Mouse (Mus musculus) adrenal gland, adult 8-10 months (tissue): ENCODE data around the gene Bbx. TPM values are rescaled to one million over a fixed set of nuclear protein-coding genes. Genes with fewer than 3 reads are reported as not detected.
A peak's percentile ranks its signal among the peaks of the same experiment; 100 is the strongest.

Source experiments
- DNase-seq: peaks from one replicate; pipeline ENCODE4 v3.0.0; 2022
- total RNA-seq, 4 experiments: library from RNA; stranded (reverse); gene quantifications; 2 replicates each; pipeline ENCODE4 v1.2.4; 2022

Gene Bbx
- 10 to 100 TPM; 43.8 to 50.6 (median 46.3) TPM for total RNA-seq

DNA sequence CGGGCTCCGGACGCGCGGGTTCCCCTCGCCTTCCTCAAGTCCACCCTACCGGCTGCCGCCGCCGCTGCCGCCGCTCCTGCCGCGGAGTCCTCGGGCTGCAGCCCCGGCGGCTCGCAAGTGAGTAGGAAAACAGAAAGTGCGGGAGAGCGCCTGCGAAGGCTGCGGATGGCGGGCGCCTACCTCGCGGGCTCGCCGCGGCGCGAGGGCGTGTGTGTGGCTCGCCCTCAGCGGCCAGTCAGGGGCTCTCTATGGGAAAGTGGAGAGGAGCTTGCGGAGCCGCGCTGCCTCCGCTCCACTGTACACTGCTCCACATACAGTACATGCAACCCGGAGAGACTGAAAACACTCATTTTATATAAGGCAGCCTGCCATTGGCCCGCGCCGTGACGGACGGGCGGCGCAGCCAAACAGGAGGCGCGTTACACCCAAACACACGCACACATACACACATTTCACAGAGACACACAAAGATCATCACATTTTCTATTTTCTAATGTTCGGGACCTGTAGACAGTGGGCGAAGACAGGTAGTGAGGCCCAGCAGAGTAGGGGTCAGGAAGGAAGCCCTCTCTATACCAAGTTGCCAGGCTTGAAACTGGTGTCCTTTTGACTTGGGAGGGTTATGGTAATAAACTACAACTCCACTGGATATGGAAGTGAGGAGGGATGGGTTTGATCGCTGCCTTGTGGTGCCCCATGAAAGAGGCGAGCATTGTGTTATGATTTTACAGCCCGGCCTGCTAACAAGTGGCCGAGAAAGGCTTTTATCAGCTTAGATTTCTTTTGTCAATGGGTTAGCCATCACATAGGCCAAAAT, at the start of gene Bbx:
Bbx (minus strand) TSS at position 329 of the 817 bp plus-strand sequence.
- DNase-seq, result peak; percentile 96

DNA sequence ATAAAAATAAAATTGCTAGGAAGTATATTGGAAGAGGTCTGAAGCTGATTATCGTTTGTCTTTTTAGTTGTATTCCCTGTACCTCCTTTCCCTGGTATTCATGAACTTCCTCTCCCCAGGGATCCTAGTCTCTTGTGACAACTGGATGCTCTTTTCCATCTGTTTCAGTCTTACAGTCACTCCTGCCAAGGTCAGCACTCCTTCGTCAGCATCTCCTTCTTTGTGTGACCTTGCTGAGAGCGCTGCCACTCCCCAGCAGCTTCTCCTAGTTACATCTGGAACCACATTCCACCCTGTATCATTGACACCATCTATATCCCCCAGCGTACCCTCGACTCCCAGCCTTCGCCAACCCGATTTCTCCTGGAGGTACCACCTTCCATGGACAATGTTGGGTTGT, 49.7 kb upstream of the Bbx start:
- no peak for DNase-seq

DNA sequence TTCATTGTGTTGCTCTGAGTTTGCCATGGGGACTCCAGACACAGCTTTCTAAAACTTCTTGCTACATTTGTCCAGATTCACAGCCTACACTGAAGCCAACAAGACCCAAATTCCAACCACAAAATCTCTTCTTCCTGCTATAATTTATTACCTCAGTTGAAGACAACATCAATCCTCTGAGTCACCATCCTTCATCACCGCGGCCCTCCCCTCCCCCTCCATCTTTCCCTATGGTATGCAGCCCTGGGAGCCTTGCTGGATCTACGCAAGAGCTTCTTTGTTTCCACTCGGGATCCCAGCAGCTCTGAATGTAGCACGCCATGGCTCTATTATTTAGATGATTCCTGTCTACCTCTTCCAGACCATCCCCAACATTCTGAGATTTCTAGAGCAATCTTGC, 49.2 kb upstream of the Bbx start:
- DNase-seq, result no peak

DNA sequence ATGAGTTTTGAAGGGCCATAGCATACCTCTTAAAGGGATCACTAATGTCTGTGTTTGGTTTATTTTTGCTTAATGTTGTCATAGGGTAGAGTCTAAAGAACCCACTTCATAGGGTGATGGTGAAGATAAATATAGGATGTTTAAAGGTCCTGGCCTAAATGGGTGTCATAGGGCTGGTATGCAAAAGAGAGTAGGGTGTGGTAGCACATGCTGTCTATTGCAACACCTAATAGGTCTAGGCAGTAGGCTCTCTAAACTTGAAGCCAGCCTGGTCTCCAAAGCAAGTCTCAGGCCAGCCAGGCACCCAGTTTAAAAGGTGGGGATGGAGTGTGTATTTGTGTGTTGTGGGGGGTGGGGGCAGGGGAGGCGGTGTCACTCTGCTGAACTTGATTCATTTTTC, 46.5 kb upstream of the Bbx start:
- DNase-seq, result no peak

DNA sequence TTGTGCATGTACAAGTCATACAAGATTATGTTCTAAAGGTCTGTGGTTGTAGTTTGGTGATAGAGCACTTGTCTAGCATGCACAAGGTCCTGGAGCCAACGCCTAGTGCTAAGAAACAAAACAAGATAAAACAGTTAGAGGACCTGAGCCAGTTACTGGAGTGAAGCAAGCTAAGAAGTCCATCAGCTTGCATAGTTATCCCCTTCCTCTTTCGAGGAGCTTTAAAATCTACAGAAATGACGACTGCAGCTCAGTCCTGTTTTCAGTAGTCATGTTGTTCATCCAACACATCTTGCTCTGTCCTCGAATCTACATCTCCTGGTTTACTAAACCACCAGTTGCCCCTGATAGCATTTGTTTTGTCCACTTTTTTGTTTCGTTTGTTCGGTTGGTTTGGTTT, 45.4 kb upstream of the Bbx start:
- no peak for DNase-seq

DNA sequence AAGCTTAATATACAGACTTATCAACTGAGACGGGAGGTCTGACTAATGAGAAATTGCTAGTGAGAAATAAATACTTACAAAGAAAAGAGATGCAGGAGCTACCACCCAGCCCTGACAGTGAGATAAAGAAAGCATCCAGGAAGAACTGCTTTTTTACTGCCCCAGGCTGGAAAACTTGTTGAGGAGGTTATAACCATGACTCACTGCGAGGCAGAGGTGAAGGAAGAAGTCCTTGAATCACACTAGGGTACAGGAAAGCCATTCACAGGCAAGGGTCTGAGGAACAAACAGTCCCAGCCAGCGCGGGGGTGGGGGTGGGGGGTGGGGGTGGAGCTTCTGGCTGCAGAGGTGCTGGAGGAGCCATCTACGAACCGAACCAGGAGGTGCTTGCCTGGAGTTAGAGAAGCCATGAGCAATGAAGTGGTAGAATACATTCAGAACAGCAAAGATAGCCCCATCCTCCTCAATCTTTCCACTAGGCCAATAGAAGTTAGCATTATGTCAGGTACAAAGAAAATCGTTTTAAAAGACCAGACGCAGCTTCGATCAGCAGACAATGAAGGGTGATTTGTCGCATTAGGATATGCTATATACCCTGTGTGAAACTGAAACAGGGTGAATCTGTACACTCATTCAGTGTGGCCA, 30.2 kb upstream of the Bbx start:
- no peak for DNase-seq

DNA sequence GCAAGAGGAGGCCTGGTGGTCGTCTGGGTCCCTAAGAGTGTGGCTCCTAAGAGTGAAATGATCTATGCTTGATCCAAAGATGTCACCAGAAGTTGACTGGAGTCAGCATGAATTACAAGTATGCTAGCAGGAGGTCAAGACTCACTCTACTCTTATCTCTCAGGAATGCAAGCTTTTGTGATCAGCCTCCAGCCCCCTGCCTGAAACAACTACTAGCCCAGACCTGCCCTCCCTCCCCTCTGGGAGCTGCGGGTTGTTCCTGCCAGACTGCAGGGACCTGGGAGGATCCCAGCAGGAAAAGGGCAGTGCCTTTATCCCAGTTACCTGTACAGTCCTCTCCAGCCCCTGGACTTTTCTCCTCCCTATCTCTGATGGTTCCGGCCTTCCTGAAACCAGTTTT, 27.0 kb upstream of the Bbx start:
- DNase-seq, result no peak

DNA sequence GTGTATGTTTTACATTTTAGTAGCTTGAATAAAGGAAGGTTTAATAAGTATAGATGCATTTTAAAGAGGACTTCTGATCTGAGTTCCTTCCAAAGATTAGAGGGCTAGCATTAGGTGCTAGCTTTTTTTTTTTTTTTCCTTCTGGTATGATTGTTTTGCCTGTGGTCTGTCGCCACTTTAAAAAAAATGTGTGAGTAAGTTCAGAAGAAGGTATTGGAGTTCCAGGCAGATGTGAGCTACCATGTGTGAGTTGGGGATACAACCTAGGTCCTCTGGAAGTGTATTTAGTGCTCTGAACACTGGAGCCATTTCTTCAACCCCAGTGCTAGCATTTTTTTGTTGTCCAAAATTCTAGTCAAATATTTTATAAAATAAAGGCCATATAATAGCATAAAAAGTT, 23.9 kb upstream of the Bbx start:
- no peak for DNase-seq

DNA sequence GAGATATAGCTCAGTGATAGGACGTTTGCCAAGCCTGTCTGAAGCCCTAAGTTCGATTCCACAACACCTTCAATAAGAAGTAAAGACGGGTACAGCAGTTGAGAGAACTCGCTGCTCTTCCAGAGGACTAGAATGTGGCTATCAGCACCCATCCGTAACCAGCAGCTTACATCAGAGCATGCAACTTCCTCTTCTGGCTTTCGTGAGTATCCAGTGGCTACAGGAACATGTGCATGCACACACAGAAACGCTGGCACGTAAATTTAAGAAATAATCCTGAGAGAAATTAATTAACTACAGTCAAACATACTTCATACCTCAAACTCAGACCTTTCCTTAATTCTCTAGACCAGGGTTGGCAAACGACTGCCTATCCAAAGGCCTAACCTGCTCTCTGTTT, 16.9 kb upstream of the Bbx start:
- no peak for DNase-seq

DNA sequence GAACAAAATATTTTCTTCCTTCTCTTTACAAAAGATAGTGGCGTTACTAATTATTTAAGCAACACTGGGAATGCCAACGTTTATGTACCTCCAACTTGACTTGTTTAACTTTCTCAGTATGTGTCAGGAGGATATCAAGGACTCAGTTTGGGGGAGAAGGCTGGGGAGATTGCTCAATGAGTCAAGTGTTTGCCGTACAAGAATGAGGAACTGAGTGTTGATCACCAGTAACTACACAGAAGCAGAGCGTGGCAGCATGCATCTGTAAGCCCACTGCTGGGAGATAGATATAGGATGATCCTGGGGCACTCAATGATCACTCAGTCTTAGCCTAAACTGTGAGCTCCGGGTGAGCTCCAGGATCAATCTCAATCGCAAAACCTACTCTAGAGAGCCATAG, 12.8 kb upstream of the Bbx start:
- DNase-seq, result no peak

DNA sequence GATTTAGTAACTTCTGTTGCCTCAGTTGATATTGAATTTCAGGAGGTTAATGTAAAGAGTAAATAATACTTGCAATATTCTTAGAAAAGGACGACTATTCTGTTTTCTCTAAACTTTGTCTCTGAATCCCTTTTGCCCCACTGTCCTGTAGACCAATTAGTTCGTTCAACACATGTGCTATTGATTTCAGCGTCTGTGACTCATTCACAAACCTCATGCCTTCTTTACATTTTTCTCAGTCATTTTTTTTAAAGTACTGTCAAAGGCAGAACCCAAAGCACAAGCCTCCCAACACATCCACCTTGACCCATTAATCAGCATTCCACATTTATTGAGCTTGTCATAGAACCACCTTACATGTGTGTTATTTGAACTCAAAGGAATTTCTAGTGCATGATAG, 6.6 kb upstream of the Bbx start:
- no peak for DNase-seq

DNA sequence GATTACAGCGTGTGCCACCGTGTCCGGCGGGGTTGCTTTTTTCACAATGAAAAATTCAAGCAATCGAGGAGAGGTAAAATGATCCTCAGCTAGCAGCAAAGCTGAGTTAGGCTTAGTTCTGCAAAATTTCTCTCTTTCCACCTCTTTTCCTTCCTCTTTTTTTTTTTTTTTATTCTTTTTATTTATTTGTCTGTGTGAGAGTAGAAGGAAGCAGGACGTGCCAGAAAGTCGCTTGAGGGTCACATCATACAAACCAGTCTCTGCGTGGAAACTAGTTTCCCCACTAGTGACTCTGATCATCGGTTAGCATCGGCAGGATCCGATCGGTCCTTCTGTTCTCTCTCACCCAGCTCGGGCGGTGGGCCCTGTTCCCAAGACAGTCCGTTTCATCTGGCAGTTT, 5.6 kb upstream of the Bbx start:
- DNase-seq, result no peak

DNA sequence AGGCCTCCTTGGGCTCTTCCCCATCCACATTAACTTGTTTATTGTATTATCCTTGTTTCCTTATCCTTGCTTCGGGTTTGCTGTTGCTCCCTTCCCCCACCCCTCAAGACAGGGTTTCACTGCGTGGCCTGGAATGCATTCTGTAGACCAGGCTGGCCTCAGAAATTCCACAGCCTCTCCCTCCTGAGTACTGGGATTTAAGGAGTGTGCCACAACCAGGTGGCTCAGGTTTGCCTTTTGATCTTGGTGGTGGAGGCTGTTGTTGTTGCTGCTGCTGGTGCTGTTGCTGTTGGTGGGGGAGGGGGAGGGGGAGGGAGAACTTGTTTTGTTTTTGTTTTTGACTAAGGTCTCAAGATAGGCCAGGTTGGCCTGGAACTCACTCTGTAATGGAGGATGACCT, 5.1 kb upstream of the Bbx start:
- DNase-seq, result no peak

DNA sequence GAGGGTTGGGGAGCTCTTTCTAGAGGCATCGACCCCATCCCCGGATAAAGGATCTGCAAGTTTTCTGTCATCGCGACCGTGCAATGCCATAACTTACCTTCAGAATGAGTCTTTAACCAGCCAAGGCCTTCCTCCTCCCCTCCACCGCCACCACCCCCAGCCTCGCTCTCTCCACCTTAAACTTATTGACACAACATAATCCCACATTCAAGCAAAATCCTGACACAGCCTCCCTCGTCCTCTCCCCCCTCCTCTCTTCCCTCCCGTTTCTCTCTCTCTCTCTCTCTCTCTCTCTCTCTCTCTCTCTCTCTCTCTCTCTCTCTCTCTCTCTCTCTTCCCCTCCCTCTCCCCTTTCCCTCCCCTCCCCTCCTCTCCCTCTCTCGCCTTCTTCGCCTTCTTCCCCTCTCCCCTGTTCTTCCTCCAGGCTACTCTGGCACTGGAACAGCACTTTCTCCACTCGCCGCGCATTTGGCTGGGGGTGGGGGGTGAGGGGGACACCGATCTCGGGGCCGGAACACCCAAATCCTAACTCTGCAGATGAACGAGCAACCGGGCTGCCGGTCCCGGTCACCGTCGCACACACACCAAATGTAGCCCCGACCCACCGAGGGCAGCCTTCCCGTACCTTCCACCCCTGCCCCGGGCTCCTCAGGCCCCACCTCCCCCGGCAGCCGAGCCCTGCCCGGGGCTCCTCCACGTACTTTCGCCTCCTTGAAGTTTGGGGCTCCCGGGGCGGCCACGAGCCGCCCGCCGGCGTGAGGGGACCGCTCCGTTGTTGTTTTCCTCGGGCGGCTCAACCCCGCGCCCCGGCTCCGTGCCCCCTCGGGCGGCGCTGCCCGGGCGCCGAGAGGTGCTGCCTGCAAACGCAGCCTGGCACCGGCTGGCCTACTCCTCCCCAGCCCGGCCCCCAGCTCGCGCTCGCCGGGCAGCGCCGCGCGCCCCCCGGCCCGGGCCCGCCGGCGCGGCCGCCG, 894 bp downstream of the Bbx start:
- peak; percentile 30 for DNase-seq

DNA sequence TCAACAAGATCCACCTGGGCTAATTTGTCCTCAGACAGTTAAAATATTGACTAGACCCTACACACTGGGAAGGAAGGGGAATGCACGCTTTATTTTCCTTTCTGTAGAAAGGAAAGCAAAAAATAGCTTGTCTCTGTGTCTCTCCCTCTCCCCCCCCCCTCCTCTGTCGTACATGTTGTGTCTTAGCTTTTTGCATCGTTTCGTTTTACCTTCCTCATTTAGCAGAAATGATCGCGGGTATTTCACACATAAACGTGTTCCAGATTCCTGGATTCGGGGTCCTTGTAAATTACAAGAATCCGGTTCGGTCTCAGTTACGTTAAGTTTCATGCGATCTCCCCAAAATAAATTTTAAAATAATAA, 1.7 kb downstream of the Bbx start:
- no peak for DNase-seq

DNA sequence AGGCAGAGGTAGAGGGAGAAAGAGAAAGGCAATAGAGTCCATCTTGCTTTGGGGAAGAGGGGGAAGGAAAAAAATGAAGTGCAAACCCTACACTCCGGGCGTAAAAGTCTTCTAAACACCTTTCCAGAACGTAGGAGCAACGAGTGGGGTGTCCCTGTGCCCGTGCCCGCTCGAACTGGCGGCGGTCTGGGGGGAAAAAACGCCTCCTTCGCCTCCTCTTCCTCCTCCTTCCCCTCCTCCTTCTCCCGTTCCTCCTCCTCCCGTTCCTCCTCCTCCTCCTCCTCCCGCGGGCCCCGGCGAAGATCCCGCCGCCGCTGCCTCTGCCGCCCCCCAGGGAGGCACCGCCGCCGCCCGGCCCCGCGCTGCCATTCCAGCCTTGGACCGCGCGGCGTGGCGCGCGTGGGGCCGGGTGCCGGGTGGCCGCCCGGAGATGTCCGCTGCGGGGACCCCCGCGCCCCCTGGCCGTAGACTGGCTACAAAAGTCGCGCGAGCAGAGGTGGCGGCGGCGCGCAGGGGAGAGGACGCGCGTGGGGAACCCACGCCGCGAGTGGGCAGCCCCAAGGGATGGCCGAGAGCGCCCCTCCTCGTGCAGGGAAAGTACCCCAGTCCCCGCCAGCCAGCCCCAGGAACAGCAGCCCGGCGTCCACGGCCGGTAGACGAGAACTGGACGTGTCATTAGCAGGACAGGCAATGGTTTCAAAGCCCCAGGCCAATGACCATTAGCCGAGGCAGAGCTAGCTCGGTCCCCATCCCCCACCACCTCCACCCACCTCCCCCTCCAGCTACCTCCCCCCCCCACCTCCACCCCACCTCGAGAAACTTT, 2.3 kb downstream of the Bbx start:
- DNase-seq, result peak; percentile 23

DNA sequence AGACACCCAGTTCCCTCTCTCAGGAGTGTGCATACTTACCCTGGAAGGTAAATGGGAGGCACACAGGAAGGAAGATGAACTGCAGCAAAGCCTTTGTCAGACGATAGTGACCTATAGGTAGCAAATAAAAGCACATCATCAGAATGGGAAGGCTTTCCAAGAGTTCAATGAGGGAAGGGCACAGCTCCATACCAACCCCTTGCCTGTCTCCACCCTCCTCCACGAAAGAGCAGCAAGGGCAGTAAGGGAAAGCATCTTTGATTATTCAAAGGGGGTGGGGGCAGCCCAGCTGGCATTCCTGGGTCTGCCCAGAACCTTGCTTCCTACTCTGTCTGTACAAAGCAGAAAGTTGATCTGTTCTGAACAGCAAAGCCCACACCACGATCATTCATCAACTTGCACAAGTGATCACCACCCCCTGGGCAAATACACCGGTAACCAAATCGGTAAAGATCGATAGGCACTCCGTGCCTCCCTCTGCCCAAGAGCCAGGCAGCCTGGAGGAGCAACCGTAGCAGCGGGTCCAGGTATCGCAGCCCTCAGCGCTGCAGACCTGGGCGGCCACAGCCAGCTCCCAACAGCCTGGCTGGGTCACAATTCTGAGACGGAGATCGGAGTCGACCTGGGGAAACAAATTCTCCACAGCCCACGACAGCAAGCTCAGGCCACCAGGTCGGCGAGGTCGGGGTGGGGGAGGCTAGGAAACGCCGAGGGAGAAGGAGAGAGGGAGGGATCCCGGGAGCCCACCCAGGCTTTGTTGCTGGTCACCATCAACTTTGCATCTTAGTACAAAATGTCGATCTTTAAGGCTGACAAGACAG, 3.1 kb downstream of the Bbx start:
- DNase-seq, result no peak

DNA sequence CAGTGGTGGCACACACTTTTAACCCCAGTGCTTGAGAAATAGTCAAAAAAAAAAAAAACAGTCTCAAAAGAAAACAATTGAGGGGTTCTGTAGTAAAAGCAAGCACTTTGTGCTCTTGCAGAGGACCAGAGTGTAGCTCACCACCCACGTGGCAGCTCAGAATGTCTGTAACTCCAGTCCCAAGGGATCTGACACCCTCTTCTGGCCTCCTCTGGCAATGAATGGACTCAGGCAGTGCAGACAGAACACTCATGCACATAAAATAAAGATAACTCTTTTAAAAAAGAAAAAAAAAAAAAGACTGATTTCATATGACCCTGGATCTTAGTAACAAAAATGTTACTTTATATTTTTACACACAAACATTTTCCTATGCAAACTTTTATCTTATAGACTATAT, 12.1 kb downstream of the Bbx start:
- DNase-seq, result no peak

DNA sequence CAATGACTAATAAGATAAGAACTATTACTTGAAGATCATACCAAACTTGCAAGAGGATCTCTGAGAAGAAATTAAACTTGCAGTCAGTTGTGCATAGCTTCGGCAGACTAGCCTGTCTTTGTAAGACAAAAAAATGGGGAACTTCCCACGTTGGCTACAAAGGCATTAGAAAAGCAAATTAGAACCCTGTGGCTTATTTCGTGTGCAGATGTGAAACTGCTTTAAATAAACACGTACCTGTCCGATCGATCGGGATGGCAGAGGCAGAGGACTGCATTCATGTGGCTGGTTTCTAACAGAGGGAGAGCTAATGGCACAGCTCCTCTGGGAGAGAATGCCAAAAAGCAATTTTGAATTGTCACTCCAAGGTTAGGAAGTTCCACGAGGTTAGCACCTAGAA, 16.8 kb downstream of the Bbx start:
- no peak for DNase-seq

DNA sequence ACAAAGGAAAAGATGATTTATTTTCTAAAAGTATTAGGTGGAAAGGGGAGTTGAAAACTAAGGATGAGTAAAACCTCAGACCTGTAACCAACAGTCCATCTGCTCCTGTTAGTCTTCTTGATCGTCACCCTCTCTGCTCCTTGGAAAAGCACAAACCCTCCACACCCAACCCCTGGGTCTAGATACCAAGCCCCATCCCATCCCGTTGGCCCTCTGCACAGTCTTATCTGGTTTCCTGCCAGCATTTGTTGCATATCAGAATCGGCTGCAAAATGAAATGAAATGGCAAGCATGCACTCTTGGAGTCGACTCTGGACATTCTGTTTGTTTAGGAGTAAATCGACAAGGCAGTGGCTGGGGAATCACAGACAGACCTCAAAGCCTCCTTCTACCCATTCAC, 29.3 kb downstream of the Bbx start:
- no peak for DNase-seq

DNA sequence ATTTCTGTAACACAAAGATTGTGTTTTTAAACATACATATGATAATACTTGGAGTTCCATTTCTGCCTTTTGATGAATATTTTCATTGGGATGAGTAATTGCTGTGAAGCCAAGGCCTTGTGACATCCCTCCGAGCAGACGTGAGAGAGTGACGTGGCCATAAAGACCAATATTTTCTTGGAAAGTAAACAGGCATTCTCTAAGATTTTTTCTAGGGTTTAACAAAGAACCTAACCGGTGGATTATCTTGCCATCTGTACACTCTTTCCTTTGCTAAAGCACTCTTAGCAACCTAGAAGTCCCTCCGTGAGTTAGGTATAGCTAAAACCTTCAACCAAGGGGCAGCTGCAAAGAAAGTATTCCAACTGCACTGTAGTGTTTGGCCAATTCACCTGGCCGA, 32.4 kb downstream of the Bbx start:
- no peak for DNase-seq

DNA sequence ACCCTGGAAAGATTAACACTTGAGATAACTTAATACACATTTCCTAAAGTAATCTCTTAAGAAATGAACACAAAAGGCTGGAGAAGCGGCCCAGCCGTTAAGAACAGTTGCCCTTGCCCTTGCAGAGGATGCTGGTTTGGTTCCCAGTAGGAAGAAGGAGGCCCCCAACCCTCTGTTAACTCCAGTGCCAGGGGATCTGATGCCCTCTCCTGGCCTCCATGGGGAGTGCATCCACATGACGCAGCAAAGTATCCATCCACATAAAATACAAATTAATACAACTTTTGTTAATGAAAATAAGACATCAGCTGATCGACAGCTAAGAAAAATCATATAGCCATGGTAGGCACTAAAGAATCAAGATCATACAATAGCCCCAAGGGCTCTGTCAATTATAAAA, 33.6 kb downstream of the Bbx start:
- no peak for DNase-seq
